Mouse (Mus musculus): ENCODE data around the gene Atad3a. TPM values are rescaled to one million over a fixed set of nuclear protein-coding genes. Genes with fewer than 3 reads are reported as not detected.

The Atad3a gene
- polyA plus RNA-seq, 1 experiment from 2014 or later, result 26.1 TPM

- Histone ChIP-seq H3K9ac (replicated peaks; ENCODE audit: low read depth) (no peak within 1 kb of the TSS), H3K9me3 (ENCODE audit: low read length) (no peaks in the 10 kb centered on the region), H3K4me3 (ENCODE audit: low read depth, low read length) (no peak within 1 kb of the TSS), H3K27me3 (replicated peaks; ENCODE audit: insufficient read depth, low read length) (no peaks in the 10 kb centered on the region), H3K4me2 (replicated peaks; ENCODE audit: low read depth, low read length) (peak within 1 kb of the TSS; percentile 61; the same call in 1 of the 2 replicates), H3K4me1 (ENCODE audit: insufficient read depth, low read depth, low read length) (no peaks in the 10 kb centered on the region), H3K27ac (ENCODE audit: low read length) (no peak within 1 kb of the TSS), H3K36me3 (ENCODE audit: insufficient read depth, low read length) (no peaks in the 10 kb centered on the region)
- no peak for DNase-seq (ENCODE audit: low spot score)
- 62% methylated on average over 5 of the region's 5 CpGs for WGBS
- ATAC-seq, result no peak
- TF ChIP-seq CTCF (IDR thresholded peaks at IDR 0.05) (peak; percentile 27), EP300 (IDR thresholded peaks at IDR 0.05) (no peak)
These were observed 24.9 kb upstream of the Atad3a start, which contains the start of gene Tmem88b for GRCm38 (mm10) chr4:155785819-155786218. TSS of gene Tmem88b (minus strand) at chr4:155785874.

- DNase-seq (ENCODE audit: low spot score) (no peak), ATAC-seq (no peak)
- no peak overlapping the region for H3K27ac ChIP-seq (ENCODE audit: low read length)
- H3K9ac ChIP-seq (replicated peaks; ENCODE audit: low read depth), result no peak overlapping the region
- no peak overlapping the region for H3K4me3 ChIP-seq (ENCODE audit: low read depth, low read length)
- no peaks in the 10 kb centered on the region for H3K4me1 ChIP-seq (ENCODE audit: insufficient read depth, low read depth, low read length)
- 79% methylated on average over 10 of the region's 10 CpGs for WGBS
- no peaks in the 10 kb centered on the region for H3K36me3 ChIP-seq (ENCODE audit: insufficient read depth, low read length)
- H3K9me3 ChIP-seq (ENCODE audit: low read length), result no peaks in the 10 kb centered on the region
- no peak overlapping the region for H3K4me2 ChIP-seq (replicated peaks; ENCODE audit: low read depth, low read length)
- no peak for TF ChIP-seq EP300 (IDR thresholded peaks at IDR 0.05)
- no peak for TF ChIP-seq CTCF (IDR thresholded peaks at IDR 0.05)
- H3K27me3 ChIP-seq (replicated peaks; ENCODE audit: insufficient read depth, low read length), result no peaks in the 10 kb centered on the region
These were observed 24.4 kb upstream of the Atad3a start for GRCm38 (mm10) chr4:155785246-155785645.

- DNase-seq (ENCODE audit: low spot score), result peak; percentile 85
These were observed 23.3 kb upstream of the Atad3a start for GRCm38 (mm10) chr4:155784081-155784701.

GRCm38 (mm10) chr4:155783486-155784080 lies 22.7 kb upstream of the Atad3a start:
- H3K36me3 ChIP-seq (ENCODE audit: insufficient read depth, low read length), result no peaks in the 10 kb centered on the region
- H3K27ac ChIP-seq (ENCODE audit: low read length), result no peak overlapping the region; the same call in 1 of the 2 replicates
- DNase-seq (ENCODE audit: low spot score), result no peak
- WGBS, result 35% methylated on average over 16 of the region's 16 CpGs
- peak overlapping the region; percentile 61 for H3K4me2 ChIP-seq (replicated peaks; ENCODE audit: low read depth, low read length)
- peak overlapping the region; percentile 47 for H3K4me3 ChIP-seq (ENCODE audit: low read depth, low read length)
- no peaks in the 10 kb centered on the region for H3K4me1 ChIP-seq (ENCODE audit: insufficient read depth, low read depth, low read length)
- no peaks in the 10 kb centered on the region for H3K9me3 ChIP-seq (ENCODE audit: low read length)
- no peak for ATAC-seq
- H3K9ac ChIP-seq (replicated peaks; ENCODE audit: low read depth), result no peak overlapping the region
- TF ChIP-seq CTCF (IDR thresholded peaks at IDR 0.05), result no peak
- no peak for TF ChIP-seq EP300 (IDR thresholded peaks at IDR 0.05)
- no peaks in the 10 kb centered on the region for H3K27me3 ChIP-seq (replicated peaks; ENCODE audit: insufficient read depth, low read length)

More at GRCm38 (mm10) chr4:155784081-155784701, 23.3 kb upstream of the Atad3a start:
- H3K27ac ChIP-seq (ENCODE audit: low read length), result peak overlapping the region; percentile 64; the same call in 1 of the 2 replicates
- TF ChIP-seq EP300 (IDR thresholded peaks at IDR 0.05) (no peak), CTCF (IDR thresholded peaks at IDR 0.05) (peak; percentile 82)
- peak overlapping the region; percentile 61 for H3K4me2 ChIP-seq (replicated peaks; ENCODE audit: low read depth, low read length)
- H3K4me3 ChIP-seq (ENCODE audit: low read depth, low read length), result peak overlapping the region; percentile 47
- H3K36me3 ChIP-seq (ENCODE audit: insufficient read depth, low read length), result no peaks in the 10 kb centered on the region
- peak; percentile 85 for ATAC-seq
- no peaks in the 10 kb centered on the region for H3K4me1 ChIP-seq (ENCODE audit: insufficient read depth, low read depth, low read length)
- no peaks in the 10 kb centered on the region for H3K27me3 ChIP-seq (replicated peaks; ENCODE audit: insufficient read depth, low read length)
- H3K9me3 ChIP-seq (ENCODE audit: low read length), result no peaks in the 10 kb centered on the region
- 3% methylated on average over 52 of the region's 52 CpGs for WGBS
- H3K9ac ChIP-seq (replicated peaks; ENCODE audit: low read depth), result peak overlapping the region; percentile 53

GRCm38 (mm10) chr4:155780895-155781294 lies 20.0 kb upstream of the Atad3a start:
- WGBS, result 17% methylated on average over 6 of the region's 6 CpGs
- H3K4me2 ChIP-seq (replicated peaks; ENCODE audit: low read depth, low read length), result no peak overlapping the region
- peak overlapping the region; percentile 20; the same call in 1 of the 2 replicates for H3K27ac ChIP-seq (ENCODE audit: low read length)
- DNase-seq (ENCODE audit: low spot score) (peak; percentile 53), ATAC-seq (peak; percentile 40)
- TF ChIP-seq CTCF (IDR thresholded peaks at IDR 0.05), result no peak
- TF ChIP-seq EP300 (IDR thresholded peaks at IDR 0.05), result no peak
- H3K4me1 ChIP-seq (ENCODE audit: insufficient read depth, low read depth, low read length), result 0 out of 2 replicates have a peak, but pooled peaks cover 4% of the 10 kb centered on the region
- H3K27me3 ChIP-seq (replicated peaks; ENCODE audit: insufficient read depth, low read length), result no peaks in the 10 kb centered on the region
- H3K4me3 ChIP-seq (ENCODE audit: low read depth, low read length), result no peak overlapping the region
- H3K36me3 ChIP-seq (ENCODE audit: insufficient read depth, low read length), result no peaks in the 10 kb centered on the region
- no peaks in the 10 kb centered on the region for H3K9me3 ChIP-seq (ENCODE audit: low read length)
- H3K9ac ChIP-seq (replicated peaks; ENCODE audit: low read depth), result no peak overlapping the region

GRCm38 (mm10) chr4:155779498-155779897 lies 18.6 kb upstream of the Atad3a start:
- TF ChIP-seq CTCF (IDR thresholded peaks at IDR 0.05) (no peak), EP300 (IDR thresholded peaks at IDR 0.05) (no peak)
- Histone ChIP-seq H3K4me3 (ENCODE audit: low read depth, low read length) (no peak overlapping the region), H3K9me3 (ENCODE audit: low read length) (no peaks in the 10 kb centered on the region), H3K9ac (replicated peaks; ENCODE audit: low read depth) (no peak overlapping the region), H3K36me3 (ENCODE audit: insufficient read depth, low read length) (no peaks in the 10 kb centered on the region), H3K27me3 (replicated peaks; ENCODE audit: insufficient read depth, low read length) (no peaks in the 10 kb centered on the region), H3K4me2 (replicated peaks; ENCODE audit: low read depth, low read length) (no peak overlapping the region), H3K27ac (ENCODE audit: low read length) (no peak overlapping the region), H3K4me1 (ENCODE audit: insufficient read depth, low read depth, low read length) (peaks cover 11% of the 10 kb centered on the region)
- DNase-seq (ENCODE audit: low spot score) (no peak), ATAC-seq (no peak)
- WGBS, result 82% methylated on average over 4 of the region's 4 CpGs

Measured in lung, postnatal 0 days (tissue).